Mouse (Mus musculus) kidney, adult 9 months (tissue): ENCODE data around the gene Lrp1.

Source experiments
- DNase-seq: peaks from one replicate; pipeline ENCODE4 v3.0.0; 2022

Lrp1 gene

GRCm38 (mm10) chr10:127492118-127492517 is 128.8 kb downstream of the Lrp1 start:
- no peak for DNase-seq

GRCm38 (mm10) chr10:127491128-127491512 is 129.8 kb downstream of the Lrp1 start:
- no peak for DNase-seq

GRCm38 (mm10) chr10:127490160-127491127 is 130.5 kb downstream of the Lrp1 start:
- no peak for DNase-seq

- DNase-seq: no peak
Measured at GRCm38 (mm10) chr10:127488856-127489255, 132.1 kb downstream of the Lrp1 start.
